Mouse (Mus musculus) frontal cortex, postnatal 36 days (tissue): Measurements from ENCODE around the gene Galnt16.
A peak's percentile ranks its signal among the peaks of the same experiment; 100 is the strongest.

Source experiments
- DNase-seq, 2 experiments: peaks; one replicate each; pipeline ENCODE4 v3.0.0; 2022; ENCODE audit warnings: low spot score in 2 of 2

Gene Galnt16

GRCm38 (mm10) chr12:80531585-80531984, 13.5 kb downstream of the Galnt16 start:
- no peak for DNase-seq

- DNase-seq, result no peak
These were observed 15.8 kb downstream of the Galnt16 start for GRCm38 (mm10) chr12:80533876-80534275.

GRCm38 (mm10) chr12:80537313-80537712, 19.2 kb downstream of the Galnt16 start:
- no peak for DNase-seq

GRCm38 (mm10) chr12:80538311-80538710, 20.2 kb downstream of the Galnt16 start:
- no peak for DNase-seq

GRCm38 (mm10) chr12:80545310-80545709, 27.2 kb downstream of the Galnt16 start:
- peak in 1 of 2 experiments; percentile 48 for DNase-seq

GRCm38 (mm10) chr12:80549646-80550045, 31.6 kb downstream of the Galnt16 start:
- DNase-seq, result no peak

GRCm38 (mm10) chr12:80553157-80553556, 35.1 kb downstream of the Galnt16 start:
- no peak for DNase-seq

- DNase-seq, result no peak
These were observed 36.2 kb downstream of the Galnt16 start for GRCm38 (mm10) chr12:80554312-80554711.

- no peak for DNase-seq
These were observed 43.8 kb downstream of the Galnt16 start for GRCm38 (mm10) chr12:80561904-80562303.

- DNase-seq, result no peak
These were observed 44.7 kb downstream of the Galnt16 start for GRCm38 (mm10) chr12:80562793-80563192.

- no peak for DNase-seq
These were observed 46.9 kb downstream of the Galnt16 start for GRCm38 (mm10) chr12:80564990-80565389.

GRCm38 (mm10) chr12:80565793-80566192, 47.7 kb downstream of the Galnt16 start:
- no peak for DNase-seq

GRCm38 (mm10) chr12:80566502-80566901, 48.4 kb downstream of the Galnt16 start:
- DNase-seq, result no peak

- DNase-seq, result peak; percentile 23 to 69
These were observed 49.3 kb downstream of the Galnt16 start for GRCm38 (mm10) chr12:80567375-80567774.

GRCm38 (mm10) chr12:80569561-80569960, 51.5 kb downstream of the Galnt16 start:
- DNase-seq, result no peak

- DNase-seq, result no peak
These were observed 56.2 kb downstream of the Galnt16 start for GRCm38 (mm10) chr12:80574318-80574717.

- peak; percentile 71 to 72 for DNase-seq
These were observed 56.8 kb downstream of the Galnt16 start for GRCm38 (mm10) chr12:80574825-80575371.

- DNase-seq, result no peak
These were observed 59.0 kb downstream of the Galnt16 start for GRCm38 (mm10) chr12:80577049-80577448.

GRCm38 (mm10) chr12:80581357-80581756, 63.3 kb downstream of the Galnt16 start:
- DNase-seq, result no peak

GRCm38 (mm10) chr12:80584973-80585372, 66.9 kb downstream of the Galnt16 start:
- peak; percentile 33 to 40 for DNase-seq

- no peak for DNase-seq
These were observed 76.1 kb downstream of the Galnt16 start for GRCm38 (mm10) chr12:80594141-80594540.

- DNase-seq, result no peak
These were observed 76.7 kb downstream of the Galnt16 start for GRCm38 (mm10) chr12:80594781-80595180.

GRCm38 (mm10) chr12:80595566-80595965, 77.5 kb downstream of the Galnt16 start:
- no peak for DNase-seq

GRCm38 (mm10) chr12:80595968-80596367, 77.9 kb downstream of the Galnt16 start:
- DNase-seq, result no peak
